Mouse (Mus musculus): ENCODE measurements around the gene 2010111I01Rik.

Gene 2010111I01Rik

GRCm38 (mm10) chr13:63262168-63262957 is 297.7 kb downstream of the 2010111I01Rik start:
- DNase-seq (ENCODE audit: low spot score), result no peak

- DNase-seq (ENCODE audit: low spot score), result no peak
These were observed 303.7 kb downstream of the 2010111I01Rik start for GRCm38 (mm10) chr13:63268371-63268770.

- no peak for DNase-seq (ENCODE audit: low spot score)
These were observed 304.1 kb downstream of the 2010111I01Rik start for GRCm38 (mm10) chr13:63268776-63269175.

GRCm38 (mm10) chr13:63270191-63270590 is 305.5 kb downstream of the 2010111I01Rik start:
- DNase-seq (ENCODE audit: low spot score), result no peak

GRCm38 (mm10) chr13:63272017-63272601 is 307.4 kb downstream of the 2010111I01Rik start:
- DNase-seq (ENCODE audit: low spot score), result peak; percentile 39

- DNase-seq (ENCODE audit: low spot score), result peak; percentile 71
These were observed 308.0 kb downstream of the 2010111I01Rik start for GRCm38 (mm10) chr13:63272602-63273229.

GRCm38 (mm10) chr13:63273859-63274258 is 309.2 kb downstream of the 2010111I01Rik start:
- DNase-seq (ENCODE audit: low spot score), result no peak

- DNase-seq (ENCODE audit: low spot score), result no peak
These were observed 309.9 kb downstream of the 2010111I01Rik start for GRCm38 (mm10) chr13:63274488-63275166.

- no peak for DNase-seq (ENCODE audit: low spot score)
These were observed 311.7 kb downstream of the 2010111I01Rik start for GRCm38 (mm10) chr13:63276389-63276788.

GRCm38 (mm10) chr13:63277316-63277715 is 312.6 kb downstream of the 2010111I01Rik start:
- DNase-seq (ENCODE audit: low spot score), result no peak

GRCm38 (mm10) chr13:63278141-63278631 is 313.5 kb downstream of the 2010111I01Rik start:
- no peak for DNase-seq (ENCODE audit: low spot score)

- peak; percentile 54 for DNase-seq (ENCODE audit: low spot score)
These were observed 314.2 kb downstream of the 2010111I01Rik start for GRCm38 (mm10) chr13:63278796-63279475.

GRCm38 (mm10) chr13:63279807-63280206 is 315.1 kb downstream of the 2010111I01Rik start:
- no peak for DNase-seq (ENCODE audit: low spot score)

- DNase-seq (ENCODE audit: low spot score), result no peak
These were observed 315.7 kb downstream of the 2010111I01Rik start for GRCm38 (mm10) chr13:63280344-63280743.

GRCm38 (mm10) chr13:63281206-63281605 is 316.5 kb downstream of the 2010111I01Rik start:
- peak; percentile 19 for DNase-seq (ENCODE audit: low spot score)

- DNase-seq (ENCODE audit: low spot score), result no peak
These were observed 318.5 kb downstream of the 2010111I01Rik start for GRCm38 (mm10) chr13:63283236-63283635.

GRCm38 (mm10) chr13:63284748-63285147 is 320.1 kb downstream of the 2010111I01Rik start:
- no peak for DNase-seq (ENCODE audit: low spot score)

GRCm38 (mm10) chr13:63286483-63287102 is 321.9 kb downstream of the 2010111I01Rik start:
- DNase-seq (ENCODE audit: low spot score), result no peak

- DNase-seq (ENCODE audit: low spot score), result no peak
These were observed 324.5 kb downstream of the 2010111I01Rik start for GRCm38 (mm10) chr13:63289152-63289551.

- no peak for DNase-seq (ENCODE audit: low spot score)
These were observed 325.0 kb downstream of the 2010111I01Rik start for GRCm38 (mm10) chr13:63289687-63290086.

GRCm38 (mm10) chr13:63290126-63290525 is 325.4 kb downstream of the 2010111I01Rik start:
- DNase-seq (ENCODE audit: low spot score), result no peak
